Comparison of ENCODE assay signal across 8 mouse cellular contexts in genomic region chr1:191396897-191397849, GRCm38 (mm10). TPM values are rescaled to one million over a fixed set of nuclear protein-coding genes. Genes with fewer than 3 reads are reported as not detected.
DNase-seq lines count a peak whose midpoint lies in the region; ATAC-seq and TF ChIP-seq lines count a peak whose summit lies in the region.

No protein-coding gene starts in this region.

- peak overlapping the region; percentile 60 for H3K4me2 ChIP-seq in hindbrain, postnatal 0 days (ENCODE audit: low read depth, low read length)

- H3K4me3 ChIP-seq in gastrocnemius, adult 2 months: peak overlapping the region; percentile 84
- peak overlapping the region; percentile 75 for H3K4me3 ChIP-seq in hindbrain, postnatal 0 days (ENCODE audit: low read length)
- peak overlapping the region; percentile 94 for H3K4me3 ChIP-seq in left cerebral cortex, adult 2 months

- peak overlapping the region; percentile 67 for H3K9ac ChIP-seq in hindbrain, postnatal 0 days (replicated peaks; ENCODE audit: low read length)

- H3K27ac ChIP-seq in gastrocnemius, adult 2 months: peak overlapping the region; percentile 100
- peak overlapping the region; percentile 93 for H3K27ac ChIP-seq in hindbrain, postnatal 0 days
- H3K27ac ChIP-seq in left cerebral cortex, adult 2 months: peak overlapping the region; percentile 100

- peak; percentile 100 for DNase-seq in ZHBTc4 (ENCODE audit: low read depth, low spot score)
- DNase-seq in gastrocnemius, adult 2 months: peak; percentile 100
- DNase-seq in hindbrain, postnatal 0 days (ENCODE audit: low spot score): peak; percentile 99
- peak; percentile 98 to 100 for DNase-seq in left cerebral cortex, adult 2 months (ENCODE audit: extremely low spot score in 1 of 2, low spot score in 2 of 2)
- peak; percentile 99 for DNase-seq in right cerebral cortex, adult 2 months (ENCODE audit: low spot score in 2 of 2)
- peak; percentile 100 for DNase-seq in urinary bladder, postnatal 14 days (ENCODE audit: low spot score)

- intact Hi-C loops in gastrocnemius, adult 2 months (cut with DNase I): loop anchor here (5.0 kb wide), 1 partner anchor 60 kb away; no protein-coding TSS in a partner anchor
- intact Hi-C loops in left cerebral cortex, adult 2 months (cut with DNase I): loop anchor here (1.0 to 10.0 kb wide), 3 partner anchors 73 to 418 kb away; partner anchors contain the start of gene Lpgat1

- TF ChIP-seq CTCF in gastrocnemius, adult 2 months (IDR thresholded peaks at IDR 0.05): no peak
- no peak for TF ChIP-seq CTCF in hindbrain, postnatal 0 days (IDR thresholded peaks at IDR 0.05; ENCODE audit: low read depth)
- TF ChIP-seq CTCF in left cerebral cortex, adult 2 months (IDR thresholded peaks at IDR 0.05): no peak

- WGBS in hindbrain, postnatal 0 days: under 1% methylated on average over 73 of the region's 82 CpGs

- ATAC-seq in common myeloid progenitor, adult 5-6 weeks (replicated peaks; ENCODE audit: low read depth, poor library complexity, severe bottlenecking): peak; percentile 84
- peak; percentile 99 for ATAC-seq in hindbrain, postnatal 0 days
- peak; percentile 83 for ATAC-seq in megakaryocyte, adult 5-6 weeks (ENCODE audit: poor library complexity, severe bottlenecking)

- H3K36me3 ChIP-seq in hindbrain, postnatal 0 days (ENCODE audit: insufficient read depth, low read length): no peaks in the 10 kb centered on the region

- no peaks in the 10 kb centered on the region for H3K4me1 ChIP-seq in hindbrain, postnatal 0 days (ENCODE audit: insufficient read depth, low read length)

- no peaks in the 10 kb centered on the region for H3K27me3 ChIP-seq in hindbrain, postnatal 0 days (ENCODE audit: insufficient read depth, low read length)

- no peaks in the 10 kb centered on the region for H3K9me3 ChIP-seq in hindbrain, postnatal 0 days (ENCODE audit: low read length)

RNA-seq across cellular contexts. Expression of gene Ppp2r5a, which starts 5.9 kb away (rescaled TPM):
- 107 and 115 TPM in 2 replicates for total RNA-seq in common myeloid progenitor, adult 5-6 weeks (2017)
- total RNA-seq in gastrocnemius, adult 2 months (2021): 10 to 100 TPM; 65.0 to 80.1 TPM
- 54.0 and 65.6 TPM in 2 replicates for total RNA-seq in hindbrain, postnatal 0 days (2014; rRNA removed)
- 12.8 and 13.2 TPM in 2 replicates for polyA plus RNA-seq in hindbrain, postnatal 0 days (2015; fragmentation: Nextera tagmentation; extraction: Ambion mirVana)
- total RNA-seq in left cerebral cortex, adult 2 months (2021): 10 to 100 TPM; 91.8 to 94.5 TPM
- total RNA-seq in megakaryocyte, adult 5-6 weeks (2015): 333 and 372 TPM in 2 replicates
- 428 and 451 TPM in 2 replicates for total RNA-seq in megakaryocyte, adult 5-6 weeks (2017)

Comparison
In these comparisons a context has a peak if more than half of its experiments do, and no peak if none do; other contexts are left out.
1. Peak in every context shown above with its lines: DNase-seq, ATAC-seq, H3K4me3 ChIP-seq and H3K27ac ChIP-seq.